Mouse (Mus musculus): Measurements from ENCODE around the gene Rnf214.

The Rnf214 gene

GRCm38 (mm10) chr9:45935628-45936210 lies 29.0 kb upstream of the Rnf214 start, which contains the start of gene Tagln:
Gene Tagln (minus strand): TSS chr9:45936058.
- DNase-seq, result peak; percentile 72 to 84

- peak in 1 of 2 experiments; percentile 48 for DNase-seq
Measured at GRCm38 (mm10) chr9:45932571-45933415, 26.1 kb upstream of the Rnf214 start.

GRCm38 (mm10) chr9:45931958-45932357 lies 25.2 kb upstream of the Rnf214 start:
- DNase-seq, result peak in 1 of 2 experiments; percentile 48

GRCm38 (mm10) chr9:45929285-45929684 lies 22.6 kb upstream of the Rnf214 start:
- no peak for DNase-seq

GRCm38 (mm10) chr9:45919895-45920294 lies 13.2 kb upstream of the Rnf214 start:
- DNase-seq, result peak in 1 of 2 experiments; percentile 29

- DNase-seq, result peak; percentile 45 to 56
Measured at GRCm38 (mm10) chr9:45917041-45917934, 10.6 kb upstream of the Rnf214 start.

GRCm38 (mm10) chr9:45915659-45916058 lies 8.9 kb upstream of the Rnf214 start:
- no peak for DNase-seq

GRCm38 (mm10) chr9:45911673-45912072 lies 5.0 kb upstream of the Rnf214 start:
- DNase-seq, result peak; percentile 79 to 80

GRCm38 (mm10) chr9:45910995-45911394 lies 4.3 kb upstream of the Rnf214 start:
- no peak for DNase-seq

- DNase-seq, result no peak
Measured at GRCm38 (mm10) chr9:45907078-45907428, 342 bp upstream of the Rnf214 start.

- DNase-seq, result peak; percentile 56 to 69
Measured at GRCm38 (mm10) chr9:45905811-45906237, 887 bp downstream of the Rnf214 start.

GRCm38 (mm10) chr9:45905196-45905595 lies 1.5 kb downstream of the Rnf214 start:
- DNase-seq, result no peak

GRCm38 (mm10) chr9:45893681-45894080 lies 13.0 kb downstream of the Rnf214 start:
- no peak for DNase-seq

- peak; percentile 60 to 67 for DNase-seq
Measured at GRCm38 (mm10) chr9:45877928-45878327, 28.8 kb downstream of the Rnf214 start.

- DNase-seq, result no peak
Measured at GRCm38 (mm10) chr9:45870265-45870664, 36.4 kb downstream of the Rnf214 start.

GRCm38 (mm10) chr9:45869181-45869580 lies 37.5 kb downstream of the Rnf214 start:
- no peak for DNase-seq

GRCm38 (mm10) chr9:45861813-45862212 lies 44.9 kb downstream of the Rnf214 start:
- DNase-seq, result no peak

GRCm38 (mm10) chr9:45859364-45859763 lies 47.3 kb downstream of the Rnf214 start:
- no peak for DNase-seq

GRCm38 (mm10) chr9:45854136-45854535 lies 52.6 kb downstream of the Rnf214 start:
- DNase-seq, result no peak

GRCm38 (mm10) chr9:45853695-45854094 lies 53.0 kb downstream of the Rnf214 start:
- no peak for DNase-seq

GRCm38 (mm10) chr9:45851776-45852175 lies 54.9 kb downstream of the Rnf214 start:
- no peak for DNase-seq

- DNase-seq, result no peak
Measured at GRCm38 (mm10) chr9:45851330-45851729, 55.4 kb downstream of the Rnf214 start.

GRCm38 (mm10) chr9:45850528-45851155 lies 56.1 kb downstream of the Rnf214 start:
- DNase-seq, result peak; percentile 36 to 45
